Comparison of ENCODE assay signal across 8 mouse cellular contexts in the genomic region with DNA sequence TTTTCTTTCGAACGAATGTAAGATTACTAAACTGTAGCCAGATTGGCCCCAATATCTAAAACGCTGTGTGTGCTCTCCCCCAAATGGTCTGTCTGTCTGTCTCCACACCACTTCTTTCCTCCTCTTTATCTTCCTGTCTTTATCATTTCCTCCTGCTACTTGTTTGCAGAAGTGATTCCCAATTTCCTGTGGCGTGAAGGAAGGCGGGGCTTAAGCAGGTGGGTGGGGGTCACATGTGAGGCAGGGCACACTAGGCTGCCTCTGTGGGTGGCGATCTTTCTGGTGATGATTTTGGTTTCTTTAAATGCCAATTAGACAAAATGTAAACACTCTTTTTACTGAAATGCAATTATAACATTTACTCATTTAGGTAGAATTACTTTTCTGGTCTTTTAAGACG. TPM values are rescaled to one million over a fixed set of nuclear protein-coding genes. Genes with fewer than 3 reads are reported as not detected.
DNase-seq lines count a peak whose midpoint lies in the region; ATAC-seq lines count a peak whose summit lies in the region.

No protein-coding gene starts in this region.

- H3K4me2 ChIP-seq in forebrain, embryonic 14.5 days (ENCODE audit: low read length), result 0 out of 2 replicates have a peak overlapping the region, but pooled peaks have one; percentile 37
- no peak overlapping the region for H3K4me2 ChIP-seq in forebrain, embryonic 13.5 days

- no peak overlapping the region for H3K9ac ChIP-seq in forebrain, embryonic 14.5 days (ENCODE audit: low read length)
- H3K9ac ChIP-seq in forebrain, embryonic 13.5 days, result no peak overlapping the region

- H3K4me1 ChIP-seq in forebrain, embryonic 14.5 days (ENCODE audit: control insufficient read depth, insufficient read depth, low read length), result peaks cover 12% of the 10 kb centered on the region
- H3K4me1 ChIP-seq in forebrain, embryonic 13.5 days, result peaks cover 18% of the 10 kb centered on the region

- no peak for ATAC-seq in forebrain, embryonic 14.5 days
- no peak for ATAC-seq in forebrain, embryonic 13.5 days

- 45% methylated on average over 7 of the region's 7 CpGs for WGBS in forebrain, embryonic 14.5 days
- WGBS in forebrain, embryonic 13.5 days, result 45% methylated on average over 7 of the region's 7 CpGs
- 31% methylated on average over 7 of the region's 7 CpGs for WGBS in macrophage (ENCODE audit: missing documents)

- H3K36me3 ChIP-seq in forebrain, embryonic 14.5 days (ENCODE audit: control insufficient read depth, insufficient read depth, low read length), result no peaks in the 10 kb centered on the region
- no peaks in the 10 kb centered on the region for H3K36me3 ChIP-seq in forebrain, embryonic 13.5 days (ENCODE audit: poor library complexity, severe bottlenecking)
- no peaks in the 10 kb centered on the region for H3K36me3 ChIP-seq in macrophage (ENCODE audit: inconsistent target)

- no peaks in the 10 kb centered on the region for H3K27me3 ChIP-seq in forebrain, embryonic 14.5 days (replicated peaks; ENCODE audit: control insufficient read depth, insufficient read depth, low read length)
- no peaks in the 10 kb centered on the region for H3K27me3 ChIP-seq in forebrain, embryonic 13.5 days

- no peaks in the 10 kb centered on the region for H3K9me3 ChIP-seq in forebrain, embryonic 14.5 days (replicated peaks; ENCODE audit: control insufficient read depth, low read length)
- H3K9me3 ChIP-seq in forebrain, embryonic 13.5 days (replicated peaks), result no peaks in the 10 kb centered on the region

- H3K27ac ChIP-seq in forebrain, embryonic 14.5 days (ENCODE audit: low read depth, low read length), result no peak overlapping the region
- no peak overlapping the region for H3K27ac ChIP-seq in forebrain, embryonic 13.5 days
- no peak overlapping the region for H3K27ac ChIP-seq in macrophage

- DNase-seq in forebrain, embryonic 14.5 days (ENCODE audit: low spot score), result no peak
- DNase-seq in kidney, postnatal 4 days, result peak; percentile 9 to 11
- no peak for DNase-seq in kidney, postnatal 25 days
- peak; percentile 6 for DNase-seq in ZHBTc4 (ENCODE audit: low read depth, low spot score)
- DNase-seq in gastrocnemius, postnatal 25 days, result no peak
- no peak for DNase-seq in ovary, adult 18-20 months (ENCODE audit: low spot score)

- no peak overlapping the region for H3K4me3 ChIP-seq in forebrain, embryonic 14.5 days (ENCODE audit: low read depth, low read length)
- H3K4me3 ChIP-seq in forebrain, embryonic 13.5 days, result no peak overlapping the region
- H3K4me3 ChIP-seq in macrophage (ENCODE audit: inconsistent target), result peak overlapping the region; percentile 25; the same call in 1 of the 2 replicates

- H3K79me2 ChIP-seq in macrophage (ENCODE audit: inconsistent target), result no peaks in the 10 kb centered on the region

RNA-seq across cellular contexts. Expression of a gene that starts 52.8 kb away (rescaled TPM):
- polyA plus RNA-seq in forebrain, embryonic 14.5 days (2014; fragmentation: Nextera tagmentation; extraction: Ambion mirVana), result 21.1 and 36.8 TPM in 2 replicates
- polyA plus RNA-seq in forebrain, embryonic 13.5 days (2015; fragmentation: Nextera tagmentation; extraction: Ambion mirVana), result 5.3 and 7.3 TPM in 2 replicates
- total RNA-seq in macrophage (2018; cell fraction: chromatin; rRNA removed), result 100 to 1,000 TPM in 9 of 26 experiments, 10 to 100 TPM in 17; 14.2 to 496 (median 34.9) TPM
- 10 to 100 TPM in 4 of 26 experiments, 1 to 10 TPM in 22; 2.5 to 66.5 (median 5.7) TPM for total RNA-seq in macrophage (2018; cell fraction: cytosol; rRNA removed)
- 100 to 1,000 TPM in 5 of 26 experiments, 10 to 100 TPM in 21; 10.3 to 337 (median 21.3) TPM for total RNA-seq in macrophage (2018; cell fraction: nucleus; rRNA removed)
- 2.0 to 3.3 TPM (median 3.2 TPM) in 3 replicates for polyA plus RNA-seq in macrophage (2018)
- total RNA-seq in gastrocnemius, postnatal 25 days (2021), result 10 to 100 TPM; 32.0 to 41.5 TPM

Comparison
In these comparisons a context has a peak if more than half of its experiments do, and no peak if none do; other contexts are left out.
1. DNase-seq: peak in kidney, postnatal 4 days (2 of 2) and ZHBTc4 (single experiment); none in forebrain, embryonic 14.5 days (single experiment), kidney, postnatal 25 days (0 of 2), gastrocnemius, postnatal 25 days (single experiment) and ovary, adult 18-20 months (single experiment).